Mouse (Mus musculus) heart, adult 2 months (tissue): ENCODE data around the gene Dio2.

Source experiments
- CTCF ChIP-seq: fragments of 200-600 bp; IDR thresholded peaks from 2 replicates; pipeline ENCODE4 v1.8.1; 2022; ENCODE audit warnings: antibody characterized with exemption, mild to moderate bottlenecking, moderate library complexity
- EP300 ChIP-seq: fragments of 200-500 bp; IDR thresholded peaks from 2 replicates; pipeline ENCODE4 v1.6.1; 2011; ENCODE audit warnings: low read depth, low read length, control low read depth; ENCODE audit not compliant: insufficient read depth
- POLR2A ChIP-seq: fragments of 200-500 bp; IDR thresholded peaks from 2 replicates; pipeline ENCODE4 v1.6.1; 2011; ENCODE audit warnings: mild to moderate bottlenecking, low read depth, low read length, control low read depth; ENCODE audit not compliant: insufficient read depth

- TF ChIP-seq CTCF, result no peak
- TF ChIP-seq POLR2A, result no peak
- TF ChIP-seq EP300, result no peak
These were observed 13.1 kb downstream of the Dio2 start for GRCm38 (mm10) chr12:90725107-90725506.
